Mouse (Mus musculus): Measurements from ENCODE around the gene Phox2a.

- TF ChIP-seq CTCF (IDR thresholded peaks at IDR 0.05; ENCODE audit: low read depth) (no peak), EP300 (IDR thresholded peaks at IDR 0.05; ENCODE audit: low read depth) (no peak)
Observed at GRCm38 (mm10) chr7:101770051-101770450, 48.1 kb upstream of the Phox2a start.
